Mouse (Mus musculus) bone marrow macrophage, adult 2 months (primary cell): ENCODE results near the gene Gm3115. TPM values are rescaled to one million over a fixed set of nuclear protein-coding genes. Genes with fewer than 3 reads are reported as not detected.
"Not testable (repeated sequence)": the region's sequence is repeated elsewhere in the genome, so short reads cannot be mapped to it uniquely, and the experiment has no call there.

Experiments
- H3K27ac ChIP-seq: 2 replicates; pipeline ENCODE4 v1.5.1; 2012; ENCODE audit warnings: low read depth, low read length; ENCODE audit not compliant: insufficient read depth
- H3K4me1 ChIP-seq: 2 replicates; pipeline ENCODE4 v1.6.1; 2012; ENCODE audit warnings: low read length; ENCODE audit not compliant: control insufficient read depth, insufficient read depth
- H3K4me3 ChIP-seq: 2 replicates; pipeline ENCODE4 v1.5.1; 2012; ENCODE audit warnings: mild to moderate bottlenecking, low read length, moderate library complexity; ENCODE audit not compliant: insufficient read depth
- polyA plus RNA-seq: library from polyadenylated mRNA; stranded (reverse); fragments of >200 nt; gene quantifications from 2 replicates; pipeline ENCODE4 v1.2.4, GENCODE M21; 2012; ENCODE audit not compliant: missing spikeins, insufficient read depth, insufficient read length

The Gm3115 gene
- not detected in 2 replicates for polyA plus RNA-seq

DNA sequence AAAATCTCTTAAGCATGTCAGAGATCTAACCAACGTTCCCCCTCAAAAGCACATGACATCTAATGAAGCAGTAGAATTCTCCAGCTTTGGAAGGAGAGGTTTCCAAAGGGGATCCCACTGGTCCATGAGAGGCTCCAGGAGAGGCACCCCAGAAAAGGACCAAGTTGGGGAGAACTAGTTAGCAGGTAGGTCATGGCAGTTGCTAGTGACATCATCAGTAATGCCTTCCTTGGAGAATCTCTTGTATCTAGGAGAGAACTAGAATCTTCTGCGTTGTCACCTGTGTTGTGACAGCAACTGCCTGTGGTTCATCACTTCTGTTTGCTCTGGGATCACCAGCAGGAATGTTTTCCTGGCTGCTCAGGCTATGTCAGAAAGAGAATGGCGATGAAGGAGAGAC is at the start of gene Gm3115:
TSS of gene Gm3115 (plus strand) at position 301 of the 400 bp plus-strand sequence.
- H3K4me3 ChIP-seq, H3K27ac ChIP-seq, H3K4me1 ChIP-seq: not testable (repeated sequence)

DNA sequence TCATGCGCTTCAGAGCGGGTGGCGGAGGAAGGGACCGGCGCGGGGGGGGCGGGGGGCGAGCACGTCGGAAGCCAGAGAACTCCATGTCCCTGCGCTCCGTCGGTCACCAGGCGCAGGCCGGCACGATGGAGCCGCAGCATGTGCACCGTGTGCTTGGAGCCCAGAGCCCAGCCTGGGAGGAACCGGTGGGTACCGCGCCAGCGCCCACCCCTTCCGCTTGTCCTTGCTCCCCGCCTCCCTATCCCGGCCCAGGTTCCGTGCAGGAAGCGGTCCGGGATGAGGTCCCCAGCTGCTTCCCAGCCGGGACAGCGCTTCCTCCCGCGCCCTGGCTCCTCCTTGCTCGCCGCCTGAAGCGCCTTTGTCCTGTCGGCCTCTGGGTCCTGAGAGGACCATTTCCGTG is 26.5 kb downstream of the Gm3115 start, which contains the start of gene Gm8108:
TSS of gene Gm8108 (plus strand) at position 101 of the 400 bp plus-strand sequence.
- not testable (repeated sequence) for H3K27ac ChIP-seq, H3K4me1 ChIP-seq, H3K4me3 ChIP-seq

DNA sequence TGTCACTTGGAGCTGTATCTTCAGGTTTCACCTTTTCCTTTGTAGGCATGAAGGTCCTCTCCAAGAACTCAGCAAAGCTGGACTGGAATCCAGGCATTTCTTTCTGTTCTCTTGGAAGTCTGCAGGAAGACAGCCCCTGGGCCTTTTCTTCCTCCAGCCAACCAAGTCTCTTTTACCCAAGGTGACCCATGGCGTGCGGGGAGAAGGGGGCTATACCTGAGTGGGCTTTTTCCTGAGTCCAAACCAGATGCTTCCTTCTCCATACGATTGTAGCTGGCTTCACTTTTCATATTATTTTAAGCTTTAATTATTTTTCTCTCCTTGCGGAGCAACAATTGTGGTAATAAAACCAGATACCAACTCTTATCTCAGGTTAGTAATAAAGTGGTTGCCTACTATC is 57.7 kb downstream of the Gm3115 start:
- not testable (repeated sequence) for H3K4me3 ChIP-seq, H3K27ac ChIP-seq, H3K4me1 ChIP-seq

Other genes with a start within 250 kb of the Gm3115 start
- gene Gm3033, start 237.9 kb upstream of the Gm3115 start, polyA plus RNA-seq, result not detected in 2 replicates
- gene Gm2916, start 199.9 kb upstream of the Gm3115 start, polyA plus RNA-seq, result not detected in 2 replicates
- not detected in 2 replicates for gene Gm3029, start 152.4 kb upstream of the Gm3115 start, polyA plus RNA-seq
- not detected in 2 replicates for gene Gm3095, start 120.6 kb upstream of the Gm3115 start, polyA plus RNA-seq
- gene Gm3099, start 85.7 kb upstream of the Gm3115 start, polyA plus RNA-seq, result not detected in 2 replicates
- not detected in 2 replicates for gene Gm5796, start 60.2 kb upstream of the Gm3115 start, polyA plus RNA-seq
- gene Gm8108, start 26.4 kb downstream of the Gm3115 start, polyA plus RNA-seq, result not detected in 2 replicates
- gene Gm3127, start 80.9 kb downstream of the Gm3115 start, polyA plus RNA-seq, result not detected in 2 replicates
- not detected in 2 replicates for gene Gm2974, start 98.5 kb downstream of the Gm3115 start, polyA plus RNA-seq
- gene Gm3138, start 165.5 kb downstream of the Gm3115 start, polyA plus RNA-seq, result not detected in 2 replicates
- not detected in 2 replicates for gene Gm3149, start 233.2 kb downstream of the Gm3115 start, polyA plus RNA-seq